Mouse (Mus musculus) left cerebral cortex, adult 11 months (tissue): ENCODE measurements at regions not wholly inside any gene's neighbourhood (a gene's known extent, or its start where the extent isn't known, plus 50 kb on each side); places are given as distances from the start of the nearest gene placed in this dataset.

ENCODE experiments used
- DNase-seq: peaks from one replicate; pipeline ENCODE4 v3.0.0; 2022; ENCODE audit warnings: low spot score

- DNase-seq = no peak
Measured at GRCm38 (mm10) chr6:109682360-109682759, 853.9 kb downstream of the Edem1 start.

- peak; percentile 11 for DNase-seq
Measured at GRCm38 (mm10) chr6:109730026-109730425, 901.6 kb downstream of the Edem1 start.

DNA sequence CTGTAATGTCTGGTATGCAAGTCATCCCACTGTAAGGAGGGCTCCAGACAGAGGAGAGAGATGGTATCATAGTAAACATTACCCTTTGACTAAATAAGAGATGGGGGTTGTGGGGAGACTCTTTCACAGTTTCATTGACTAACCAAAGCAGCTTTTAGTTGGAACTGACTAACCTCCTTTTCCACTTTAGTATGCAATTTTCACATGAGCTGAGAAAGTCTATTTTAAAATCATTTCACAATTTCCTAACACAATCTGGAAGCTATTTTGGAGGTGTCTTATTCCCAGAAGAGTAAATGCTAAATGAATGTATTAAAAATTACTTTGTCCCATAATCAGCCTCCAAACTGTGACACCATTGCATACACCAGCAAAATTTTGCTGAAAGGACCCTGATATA lies 904.7 kb upstream of the Grm7 start:
- peak; percentile 14 for DNase-seq
